Mouse (Mus musculus): ENCODE data around the gene Mfsd11. TPM values are rescaled to one million over a fixed set of nuclear protein-coding genes. Genes with fewer than 3 reads are reported as not detected.
"Not testable (repeated sequence)": the region's sequence is repeated elsewhere in the genome, so short reads cannot be mapped to it uniquely, and the experiment has no call there.

Gene Mfsd11
- polyA plus RNA-seq, 1 experiment from 2014 or later, result 15.0 TPM

- Histone ChIP-seq H3K27ac (no peak overlapping the region), H3K4me2 (no peak overlapping the region), H3K9me3 (replicated peaks) (no peaks in the 10 kb centered on the region), H3K4me1 (no peaks in the 10 kb centered on the region), H3K9ac (no peak overlapping the region), H3K4me3 (no peak overlapping the region), H3K36me3 (peaks cover 14% of the 10 kb centered on the region), H3K27me3 (replicated peaks) (no peaks in the 10 kb centered on the region)
- ATAC-seq, result no peak
- WGBS (ENCODE audit: insufficient replicate concordance), result 84% methylated on average over 8 of the region's 8 CpGs
These were observed 26.2 kb downstream of the Mfsd11 start for GRCm38 (mm10) chr11:116878454-116878853.

- Histone ChIP-seq H3K4me2 (no peak overlapping the region), H3K36me3 (no peaks in the 10 kb centered on the region), H3K27me3 (replicated peaks) (peaks cover 14% of the 10 kb centered on the region), H3K4me3 (no peak overlapping the region), H3K4me1 (0 out of 2 replicates have a peak, but pooled peaks cover 5% of the 10 kb centered on the region), H3K27ac (no peak overlapping the region), H3K9me3 (replicated peaks) (no peaks in the 10 kb centered on the region), H3K9ac (no peak overlapping the region)
- ATAC-seq, result no peak
- 72% methylated on average over 7 of the region's 7 CpGs for WGBS (ENCODE audit: insufficient replicate concordance)
These were observed 28.6 kb downstream of the Mfsd11 start for GRCm38 (mm10) chr11:116880839-116881238.

GRCm38 (mm10) chr11:116881440-116881839 lies 29.2 kb downstream of the Mfsd11 start:
- no peak overlapping the region for H3K27ac ChIP-seq
- H3K9me3 ChIP-seq (replicated peaks), result no peaks in the 10 kb centered on the region
- 78% methylated on average over 5 of the region's 5 CpGs for WGBS (ENCODE audit: insufficient replicate concordance)
- H3K9ac ChIP-seq, result no peak overlapping the region
- peaks cover 20% of the 10 kb centered on the region for H3K27me3 ChIP-seq (replicated peaks)
- no peak for ATAC-seq
- no peak overlapping the region for H3K4me3 ChIP-seq
- no peaks in the 10 kb centered on the region for H3K36me3 ChIP-seq
- 0 out of 2 replicates have a peak, but pooled peaks cover 6% of the 10 kb centered on the region for H3K4me1 ChIP-seq
- no peak overlapping the region for H3K4me2 ChIP-seq

- Histone ChIP-seq H3K36me3 (no peaks in the 10 kb centered on the region), H3K4me1 (0 out of 2 replicates have a peak, but pooled peaks cover 6% of the 10 kb centered on the region), H3K4me2 (no peak overlapping the region), H3K27ac (no peak overlapping the region), H3K9ac (no peak overlapping the region), H3K27me3 (replicated peaks) (peaks cover 30% of the 10 kb centered on the region), H3K9me3 (replicated peaks) (no peaks in the 10 kb centered on the region), H3K4me3 (no peak overlapping the region)
- no peak for ATAC-seq
- WGBS (ENCODE audit: insufficient replicate concordance), result 71% methylated on average over 10 of the region's 10 CpGs
These were observed 30.2 kb downstream of the Mfsd11 start for GRCm38 (mm10) chr11:116882446-116882845.

GRCm38 (mm10) chr11:116884061-116884460 lies 31.8 kb downstream of the Mfsd11 start:
- no peak overlapping the region for H3K9ac ChIP-seq
- ATAC-seq, result no peak
- no peaks in the 10 kb centered on the region for H3K9me3 ChIP-seq (replicated peaks)
- 0 out of 2 replicates have a peak, but pooled peaks cover 6% of the 10 kb centered on the region for H3K4me1 ChIP-seq
- no peak overlapping the region for H3K27ac ChIP-seq
- WGBS (ENCODE audit: insufficient replicate concordance), result 77% methylated on average over 6 of the region's 6 CpGs
- H3K4me2 ChIP-seq, result no peak overlapping the region
- no peaks in the 10 kb centered on the region for H3K36me3 ChIP-seq
- H3K27me3 ChIP-seq (replicated peaks), result peaks cover 41% of the 10 kb centered on the region
- H3K4me3 ChIP-seq, result no peak overlapping the region

GRCm38 (mm10) chr11:116885275-116886151 lies 33.3 kb downstream of the Mfsd11 start:
- no peak for ATAC-seq
- Histone ChIP-seq H3K27me3 (replicated peaks) (peaks cover 51% of the 10 kb centered on the region), H3K36me3 (no peaks in the 10 kb centered on the region), H3K27ac (no peak overlapping the region), H3K9ac (no peak overlapping the region), H3K4me1 (0 out of 2 replicates have a peak, but pooled peaks cover 6% of the 10 kb centered on the region), H3K4me3 (0 out of 2 replicates have a peak overlapping the region, but pooled peaks have one; percentile 10), H3K9me3 (replicated peaks) (no peaks in the 10 kb centered on the region), H3K4me2 (peak overlapping the region; percentile 43)
- 4% methylated on average over 28 of the region's 28 CpGs for WGBS (ENCODE audit: insufficient replicate concordance)

- H3K9ac ChIP-seq, result no peak overlapping the region
- no peak overlapping the region for H3K4me2 ChIP-seq
- ATAC-seq, result no peak
- WGBS (ENCODE audit: insufficient replicate concordance), result 41% methylated on average over 5 of the region's 5 CpGs
- H3K9me3 ChIP-seq (replicated peaks), result no peaks in the 10 kb centered on the region
- H3K4me3 ChIP-seq, result no peak overlapping the region
- H3K36me3 ChIP-seq, result no peaks in the 10 kb centered on the region
- H3K4me1 ChIP-seq, result 0 out of 2 replicates have a peak, but pooled peaks cover 6% of the 10 kb centered on the region
- H3K27me3 ChIP-seq (replicated peaks), result peaks cover 64% of the 10 kb centered on the region
- no peak overlapping the region for H3K27ac ChIP-seq
These were observed 34.9 kb downstream of the Mfsd11 start for GRCm38 (mm10) chr11:116887136-116887535.

GRCm38 (mm10) chr11:116893532-116894442 lies 41.5 kb downstream of the Mfsd11 start:
- no peaks in the 10 kb centered on the region for H3K9me3 ChIP-seq (replicated peaks)
- peaks cover 47% of the 10 kb centered on the region for H3K27me3 ChIP-seq (replicated peaks)
- no peak overlapping the region for H3K4me3 ChIP-seq
- H3K4me2 ChIP-seq, result no peak overlapping the region
- H3K27ac ChIP-seq, result no peak overlapping the region
- no peak for ATAC-seq
- peaks cover 4% of the 10 kb centered on the region for H3K4me1 ChIP-seq
- no peaks in the 10 kb centered on the region for H3K36me3 ChIP-seq
- 60% methylated on average over 18 of the region's 19 CpGs for WGBS (ENCODE audit: insufficient replicate concordance)
- no peak overlapping the region for H3K9ac ChIP-seq

GRCm38 (mm10) chr11:116895402-116895801 lies 43.2 kb downstream of the Mfsd11 start:
- Histone ChIP-seq H3K4me1 (peaks cover 4% of the 10 kb centered on the region), H3K36me3 (no peaks in the 10 kb centered on the region), H3K9ac (no peak overlapping the region), H3K4me3 (no peak overlapping the region), H3K27ac (no peak overlapping the region), H3K9me3 (replicated peaks) (no peaks in the 10 kb centered on the region), H3K27me3 (replicated peaks) (peaks cover 44% of the 10 kb centered on the region), H3K4me2 (no peak overlapping the region)
- 62% methylated on average over 3 of the region's 3 CpGs for WGBS (ENCODE audit: insufficient replicate concordance)
- no peak for ATAC-seq

GRCm38 (mm10) chr11:116899247-116899646 lies 47.0 kb downstream of the Mfsd11 start:
- 87% methylated on average over 12 of the region's 12 CpGs for WGBS (ENCODE audit: insufficient replicate concordance)
- no peaks in the 10 kb centered on the region for H3K4me1 ChIP-seq
- no peak for ATAC-seq
- peaks cover 49% of the 10 kb centered on the region for H3K27me3 ChIP-seq (replicated peaks)
- H3K9me3 ChIP-seq (replicated peaks), result no peaks in the 10 kb centered on the region
- H3K4me2 ChIP-seq, result no peak overlapping the region
- no peaks in the 10 kb centered on the region for H3K36me3 ChIP-seq
- H3K9ac ChIP-seq, result no peak overlapping the region
- H3K4me3 ChIP-seq, result no peak overlapping the region
- no peak overlapping the region for H3K27ac ChIP-seq

- H3K9me3 ChIP-seq (replicated peaks); H3K4me3 ChIP-seq; H3K9ac ChIP-seq; H3K27ac ChIP-seq; H3K4me2 ChIP-seq; ATAC-seq; H3K36me3 ChIP-seq; H3K4me1 ChIP-seq: not testable (repeated sequence)
- H3K27me3 ChIP-seq (replicated peaks), result peaks cover 66% of the 10 kb centered on the region
- WGBS (ENCODE audit: insufficient replicate concordance), result 77% methylated on average over 10 of the region's 10 CpGs
These were observed 50.3 kb downstream of the Mfsd11 start for GRCm38 (mm10) chr11:116902588-116902987.

All from liver, embryonic 12.5 days (tissue).